Mouse (Mus musculus): Measurements from ENCODE around the gene Yjefn3. TPM values are rescaled to one million over a fixed set of nuclear protein-coding genes. Genes with fewer than 3 reads are reported as not detected.
"Not testable (repeated sequence)": the region's sequence is repeated elsewhere in the genome, so short reads cannot be mapped to it uniquely, and the experiment has no call there.

Yjefn3 gene
- polyA plus RNA-seq (2017; shearing (Covaris generic)) = 1 to 10 TPM in 1 of 2 experiments, under 1 TPM in 1; 0.91 to 1.6 TPM

GRCm38 (mm10) chr8:69902163-69903062 is at the start of gene Yjefn3, which contains the start of the genes Tssk6 and Ndufa13:
Yjefn3 (minus strand) TSS chr8:69902712.
Tssk6 (plus strand) TSS chr8:69902184.
Ndufa13 (minus strand) TSS chr8:69902558.
- ATAC-seq = peak; percentile 42

- ATAC-seq = no peak
These were observed 47.8 kb upstream of the Yjefn3 start for GRCm38 (mm10) chr8:69950300-69950699.

- ATAC-seq = not testable (repeated sequence)
These were observed 40.0 kb upstream of the Yjefn3 start for GRCm38 (mm10) chr8:69942495-69942894.

GRCm38 (mm10) chr8:69940386-69940785 is 37.9 kb upstream of the Yjefn3 start:
- ATAC-seq = peak; percentile 48

GRCm38 (mm10) chr8:69939633-69940032 is 37.1 kb upstream of the Yjefn3 start:
- no peak for ATAC-seq

- peak; percentile 48 for ATAC-seq
These were observed 35.9 kb upstream of the Yjefn3 start for GRCm38 (mm10) chr8:69938245-69938982.

- ATAC-seq = peak; percentile 65
These were observed 35.0 kb upstream of the Yjefn3 start for GRCm38 (mm10) chr8:69937466-69937865.

DNA sequence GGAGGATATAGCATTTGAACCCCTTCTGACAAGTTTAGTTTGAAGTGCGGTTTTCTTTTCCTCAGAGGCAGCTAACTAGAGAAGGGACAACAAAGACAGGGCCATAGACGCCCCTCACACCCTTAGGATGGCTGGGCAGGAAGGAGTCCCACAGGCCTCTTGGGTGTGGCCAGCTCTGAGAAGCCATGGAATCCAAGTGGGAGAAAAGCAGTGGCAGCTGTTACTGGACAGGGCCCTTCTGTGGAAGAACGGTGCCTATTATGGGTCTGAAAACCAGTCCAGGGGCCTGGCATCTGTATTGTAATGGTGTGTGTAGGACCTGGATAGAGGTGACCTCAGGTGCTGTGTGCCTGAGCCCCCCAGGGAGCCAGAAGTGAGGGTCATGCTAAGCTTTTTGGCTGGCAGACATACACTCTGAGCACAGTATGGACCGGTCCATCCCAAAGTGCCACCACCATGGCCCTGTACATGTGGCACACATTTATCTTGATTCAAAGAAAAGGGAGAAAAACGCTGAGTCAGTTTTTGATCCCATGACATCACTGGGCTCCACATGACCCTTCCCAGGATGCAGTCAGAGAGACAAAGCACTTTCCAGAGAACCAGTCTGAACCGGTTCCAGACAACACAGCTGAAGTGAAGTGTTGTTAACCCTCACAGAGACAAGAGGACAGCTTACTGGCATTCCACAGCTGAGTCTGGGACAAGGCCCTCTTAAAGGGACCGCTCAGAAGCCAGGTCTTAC is 33.7 kb upstream of the Yjefn3 start:
- no peak for ATAC-seq

DNA sequence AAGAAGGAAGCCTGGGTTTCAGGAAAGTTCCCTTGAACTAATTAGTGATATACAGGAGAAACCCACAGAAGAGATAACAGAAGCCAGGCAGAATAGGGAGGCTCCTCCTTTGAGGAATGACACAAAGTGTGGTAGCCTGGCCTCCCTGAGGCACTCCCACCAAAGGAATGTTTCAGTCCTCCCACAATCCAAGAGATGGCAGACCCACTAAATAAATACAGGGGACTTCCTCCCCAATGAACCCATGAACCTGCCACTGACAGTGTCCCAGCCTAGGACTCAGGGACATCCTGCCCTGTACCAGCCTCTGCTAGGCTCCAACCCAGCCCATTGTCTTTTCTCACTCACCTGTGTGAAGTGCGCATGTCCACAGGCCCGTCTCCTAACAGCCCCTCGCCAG is 32.9 kb upstream of the Yjefn3 start:
- no peak for ATAC-seq

DNA sequence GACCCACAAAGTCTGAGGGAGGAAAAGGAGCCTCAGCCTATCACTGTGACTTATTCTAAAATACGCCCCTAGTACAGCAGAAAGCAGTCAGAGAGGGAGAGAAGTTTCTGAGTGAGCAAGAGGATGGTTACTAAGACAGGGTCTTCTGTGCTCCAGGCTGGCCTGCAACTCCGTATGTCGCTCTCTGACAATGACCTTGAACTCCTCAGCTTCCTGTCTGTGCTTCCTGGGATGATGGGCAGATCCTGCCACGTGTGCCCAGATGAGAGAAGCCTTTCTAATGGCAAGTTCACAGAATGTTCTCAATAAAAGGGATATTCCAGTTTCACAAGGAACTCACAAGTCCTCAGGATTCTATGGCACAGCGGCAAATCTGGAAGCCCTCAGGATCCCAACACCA is 32.1 kb upstream of the Yjefn3 start:
- ATAC-seq = no peak

- ATAC-seq = peak; percentile 42
These were observed 31.3 kb upstream of the Yjefn3 start for GRCm38 (mm10) chr8:69933811-69934210.

DNA sequence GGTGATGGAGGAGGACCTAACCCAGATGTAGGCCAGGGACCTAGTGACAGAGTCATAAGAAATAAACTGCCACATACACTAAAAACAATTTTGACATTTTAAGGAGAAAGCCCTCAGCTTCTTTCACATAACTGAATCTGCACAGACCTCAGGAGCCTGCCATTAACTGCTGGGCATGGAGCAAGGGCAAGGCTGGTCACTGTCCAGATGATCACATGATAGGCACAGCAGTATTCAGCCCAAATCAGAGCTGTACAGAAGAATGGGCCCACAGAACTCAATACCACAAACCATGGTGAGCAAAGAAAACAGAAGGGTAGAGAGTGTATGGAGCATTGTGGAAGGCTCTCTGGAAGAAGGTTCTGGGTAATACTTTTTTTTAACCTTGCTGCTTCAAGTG is 24.4 kb upstream of the Yjefn3 start:
- ATAC-seq = no peak

DNA sequence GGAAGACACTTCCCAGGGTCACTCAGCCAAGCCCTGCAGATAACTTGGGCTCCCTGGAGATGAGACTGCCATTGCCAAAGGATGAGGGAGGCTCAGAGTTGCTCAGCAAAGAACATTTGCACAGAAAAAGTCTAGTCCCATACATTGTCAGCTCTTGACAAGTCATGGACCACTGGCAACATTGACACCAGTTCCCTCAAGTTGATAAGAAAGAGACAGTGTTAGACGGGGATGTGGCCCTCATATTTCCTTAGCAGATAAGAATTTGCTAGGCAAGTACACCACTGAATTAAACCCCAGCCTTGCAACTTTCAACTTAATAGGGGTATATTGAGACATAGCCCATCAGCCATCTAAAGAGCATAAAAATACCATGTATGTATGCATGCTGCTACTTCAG is 21.5 kb upstream of the Yjefn3 start:
- no peak for ATAC-seq

- ATAC-seq = no peak
These were observed 18.6 kb upstream of the Yjefn3 start for GRCm38 (mm10) chr8:69921141-69921540.

GRCm38 (mm10) chr8:69919876-69920662 is 17.6 kb upstream of the Yjefn3 start:
- ATAC-seq = peak; percentile 90

DNA sequence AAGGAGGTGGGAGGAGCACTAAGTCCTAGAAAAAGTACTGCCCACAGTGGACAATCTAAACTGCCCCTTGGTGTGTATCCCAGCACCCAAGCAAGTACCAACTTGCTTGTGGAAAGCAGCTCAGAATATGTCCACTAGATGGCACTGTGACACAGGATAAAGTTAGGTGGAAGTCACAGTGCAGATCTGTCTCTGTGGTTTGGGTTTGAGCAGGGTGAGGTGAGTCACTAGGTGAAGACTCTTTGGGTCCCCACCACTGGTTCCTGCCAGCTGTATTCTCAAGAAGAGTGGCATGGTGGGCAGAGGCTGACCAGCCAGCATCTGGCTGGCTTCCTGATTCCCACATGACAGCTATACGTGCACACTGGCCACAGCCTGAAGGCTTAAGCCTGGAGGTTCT is 16.5 kb upstream of the Yjefn3 start:
- ATAC-seq = peak; percentile 68

DNA sequence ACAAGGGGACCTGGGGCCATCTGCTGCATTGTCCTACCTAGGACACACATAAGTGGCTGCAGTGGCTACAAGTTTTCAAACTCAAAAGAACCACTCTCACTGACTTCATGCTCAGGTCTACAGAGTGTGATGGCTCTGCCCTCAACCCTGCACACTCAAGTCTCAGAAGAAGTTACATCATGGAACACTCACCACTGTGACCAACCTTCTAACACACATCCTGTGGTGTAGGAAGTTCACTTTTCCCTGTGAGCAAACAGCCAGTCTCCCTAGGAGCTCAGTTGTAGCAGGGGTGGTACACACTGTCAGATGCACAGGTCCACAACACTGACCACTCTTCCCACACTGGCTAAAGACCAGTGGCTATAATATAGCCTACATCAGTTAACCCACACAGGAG is 16.0 kb upstream of the Yjefn3 start:
- ATAC-seq = peak; percentile 5

- no peak for ATAC-seq
These were observed 13.2 kb upstream of the Yjefn3 start for GRCm38 (mm10) chr8:69915748-69916147.

DNA sequence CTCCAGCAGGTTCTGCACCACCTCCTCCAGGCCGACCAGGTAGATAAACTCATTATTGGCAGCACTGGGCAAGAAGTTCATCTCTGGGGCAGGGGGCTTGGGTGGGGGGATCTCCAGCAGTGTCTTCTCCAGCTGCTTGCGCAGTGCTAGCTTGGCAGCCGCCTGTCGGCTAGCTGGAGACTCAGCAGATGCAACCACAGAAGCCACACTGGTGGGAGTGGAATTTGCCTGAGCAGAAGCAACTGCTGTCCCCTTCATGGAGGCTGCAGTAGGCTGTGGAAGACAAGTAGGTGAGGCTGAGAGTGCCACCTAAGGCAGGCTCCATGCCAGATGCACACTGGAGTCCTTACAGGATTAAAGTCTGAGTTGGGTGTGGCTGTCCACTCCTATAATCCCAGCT is 12.0 kb upstream of the Yjefn3 start:
- ATAC-seq = no peak

GRCm38 (mm10) chr8:69912478-69913074 is 10.1 kb upstream of the Yjefn3 start:
- no peak for ATAC-seq

GRCm38 (mm10) chr8:69911917-69912316 is 9.4 kb upstream of the Yjefn3 start:
- ATAC-seq = no peak

- ATAC-seq = no peak
These were observed 4.6 kb upstream of the Yjefn3 start for GRCm38 (mm10) chr8:69907106-69907505.

Measured in CD4-positive, CD25-positive, alpha-beta regulatory T cell, adult 4 months (primary cell).